Mouse (Mus musculus) testis, adult 2 months (tissue): ENCODE data around the gene Gpatch2.

Source experiments
- CTCF ChIP-seq: fragments of 200-500 bp; IDR thresholded peaks from 2 replicates; pipeline ENCODE4 v1.5.1; 2012; ENCODE audit warnings: low read depth, mild to moderate bottlenecking, inconsistent platforms, low read length, moderate library complexity; ENCODE audit not compliant: control insufficient read depth, insufficient read depth, insufficient replicate concordance
- POLR2A ChIP-seq: fragments of 200-500 bp; IDR thresholded peaks from 2 replicates; pipeline ENCODE4 v1.6.1; 2012; ENCODE audit warnings: low read depth, mild to moderate bottlenecking, inconsistent platforms, low read length, moderate library complexity; ENCODE audit not compliant: control insufficient read depth

GRCm38 (mm10) chr1:187366806-187367205, 151.5 kb downstream of the Gpatch2 start:
- TF ChIP-seq POLR2A (no peak), CTCF (no peak)
